Mouse (Mus musculus): ENCODE results near the gene Babam2. TPM values are rescaled to one million over a fixed set of nuclear protein-coding genes. Genes with fewer than 3 reads are reported as not detected.

The Babam2 gene
- polyA plus RNA-seq, 1 experiment from 2014 or later: 35.7 TPM

- H3K27me3 ChIP-seq (ENCODE audit: low read depth, poor library complexity, severe bottlenecking): no peaks in the 10 kb centered on the region
- whole genome bisulfite sequencing: 90% methylated on average over 5 of the region's 5 CpGs
- no peak overlapping the region for H3K4me3 ChIP-seq
- H3K36me3 ChIP-seq: no peaks in the 10 kb centered on the region
- H3K9me3 ChIP-seq (replicated peaks): no peaks in the 10 kb centered on the region
- no peak for DNase-seq (ENCODE audit: low spot score)
- no peaks in the 10 kb centered on the region for H3K4me1 ChIP-seq
- H3K27ac ChIP-seq: no peak overlapping the region
Measured at GRCm38 (mm10) chr5:31727456-31727855, 30.0 kb downstream of the Babam2 start.

- WGBS: 52% methylated on average over 3 of the region's 3 CpGs
- Histone ChIP-seq H3K4me1 (peaks cover 5% of the 10 kb centered on the region; the same call in 1 of the 2 replicates), H3K36me3 (peaks cover 2% of the 10 kb centered on the region; the same call in 1 of the 2 replicates), H3K9me3 (replicated peaks) (no peaks in the 10 kb centered on the region), H3K27ac (no peak overlapping the region), H3K27me3 (ENCODE audit: low read depth, poor library complexity, severe bottlenecking) (no peaks in the 10 kb centered on the region), H3K4me3 (no peak overlapping the region)
- no peak for DNase-seq (ENCODE audit: low spot score)
Measured at GRCm38 (mm10) chr5:31732644-31733338, 35.3 kb downstream of the Babam2 start.

- Histone ChIP-seq H3K27ac (no peak overlapping the region), H3K27me3 (ENCODE audit: low read depth, poor library complexity, severe bottlenecking) (no peaks in the 10 kb centered on the region), H3K36me3 (no peaks in the 10 kb centered on the region), H3K4me1 (0 out of 2 replicates have a peak, but pooled peaks cover 2% of the 10 kb centered on the region), H3K4me3 (no peak overlapping the region), H3K9me3 (replicated peaks) (no peaks in the 10 kb centered on the region)
- DNase-seq (ENCODE audit: low spot score): no peak
- WGBS: 98% methylated on average over 1 of the region's 1 CpGs
Measured at GRCm38 (mm10) chr5:31741931-31742330, 44.4 kb downstream of the Babam2 start.

GRCm38 (mm10) chr5:31742521-31743031 lies 45.1 kb downstream of the Babam2 start:
- Histone ChIP-seq H3K4me3 (no peak overlapping the region), H3K27ac (no peak overlapping the region), H3K9me3 (replicated peaks) (no peaks in the 10 kb centered on the region), H3K4me1 (0 out of 2 replicates have a peak, but pooled peaks cover 2% of the 10 kb centered on the region), H3K36me3 (no peaks in the 10 kb centered on the region), H3K27me3 (ENCODE audit: low read depth, poor library complexity, severe bottlenecking) (no peaks in the 10 kb centered on the region)
- 53% methylated on average over 4 of the region's 4 CpGs for WGBS
- DNase-seq (ENCODE audit: low spot score): no peak

- H3K27me3 ChIP-seq (ENCODE audit: low read depth, poor library complexity, severe bottlenecking): no peaks in the 10 kb centered on the region
- 0 out of 2 replicates have a peak, but pooled peaks cover 2% of the 10 kb centered on the region for H3K4me1 ChIP-seq
Measured at GRCm38 (mm10) chr5:31749401-31749800, 51.9 kb downstream of the Babam2 start.

GRCm38 (mm10) chr5:31750231-31750925 lies 52.9 kb downstream of the Babam2 start:
- no peak overlapping the region for H3K4me3 ChIP-seq
- H3K27ac ChIP-seq: no peak overlapping the region
- WGBS: 48% methylated on average over 9 of the region's 9 CpGs
- 0 out of 2 replicates have a peak, but pooled peaks cover 2% of the 10 kb centered on the region for H3K4me1 ChIP-seq
- H3K9me3 ChIP-seq (replicated peaks): no peaks in the 10 kb centered on the region
- H3K27me3 ChIP-seq (ENCODE audit: low read depth, poor library complexity, severe bottlenecking): no peaks in the 10 kb centered on the region
- DNase-seq (ENCODE audit: low spot score): no peak
- no peaks in the 10 kb centered on the region for H3K36me3 ChIP-seq

More at GRCm38 (mm10) chr5:31749401-31749800, 51.9 kb downstream of the Babam2 start:
- Histone ChIP-seq H3K4me3 (no peak overlapping the region), H3K9me3 (replicated peaks) (no peaks in the 10 kb centered on the region), H3K27ac (no peak overlapping the region), H3K36me3 (no peaks in the 10 kb centered on the region)
- no peak for DNase-seq (ENCODE audit: low spot score)

GRCm38 (mm10) chr5:31750955-31751354 lies 53.5 kb downstream of the Babam2 start:
- Histone ChIP-seq H3K36me3 (no peaks in the 10 kb centered on the region), H3K27me3 (ENCODE audit: low read depth, poor library complexity, severe bottlenecking) (no peaks in the 10 kb centered on the region), H3K4me1 (0 out of 2 replicates have a peak, but pooled peaks cover under 1% of the 10 kb centered on the region), H3K9me3 (replicated peaks) (no peaks in the 10 kb centered on the region), H3K27ac (no peak overlapping the region), H3K4me3 (no peak overlapping the region)
- DNase-seq (ENCODE audit: low spot score): no peak
- WGBS: 94% methylated on average over 4 of the region's 4 CpGs

- 91% methylated on average over 1 of the region's 1 CpGs for WGBS
- no peaks in the 10 kb centered on the region for H3K9me3 ChIP-seq (replicated peaks)
- DNase-seq (ENCODE audit: low spot score): no peak
- no peak overlapping the region for H3K4me3 ChIP-seq
- H3K27me3 ChIP-seq (ENCODE audit: low read depth, poor library complexity, severe bottlenecking): no peaks in the 10 kb centered on the region
- H3K27ac ChIP-seq: no peak overlapping the region
- no peaks in the 10 kb centered on the region for H3K36me3 ChIP-seq
- no peaks in the 10 kb centered on the region for H3K4me1 ChIP-seq
Measured at GRCm38 (mm10) chr5:31754634-31755033, 57.1 kb downstream of the Babam2 start.

GRCm38 (mm10) chr5:31755255-31755654 lies 57.8 kb downstream of the Babam2 start:
- Histone ChIP-seq H3K27me3 (ENCODE audit: low read depth, poor library complexity, severe bottlenecking) (no peaks in the 10 kb centered on the region), H3K36me3 (no peaks in the 10 kb centered on the region), H3K4me3 (no peak overlapping the region), H3K4me1 (no peaks in the 10 kb centered on the region), H3K27ac (no peak overlapping the region), H3K9me3 (replicated peaks) (no peaks in the 10 kb centered on the region)
- no peak for DNase-seq (ENCODE audit: low spot score)
- 91% methylated on average over 3 of the region's 3 CpGs for WGBS

GRCm38 (mm10) chr5:31758310-31759091 lies 61.0 kb downstream of the Babam2 start:
- Histone ChIP-seq H3K27me3 (ENCODE audit: low read depth, poor library complexity, severe bottlenecking) (no peaks in the 10 kb centered on the region), H3K4me3 (no peak overlapping the region), H3K36me3 (no peaks in the 10 kb centered on the region), H3K9me3 (replicated peaks) (no peaks in the 10 kb centered on the region), H3K27ac (no peak overlapping the region), H3K4me1 (no peaks in the 10 kb centered on the region)
- WGBS: 93% methylated on average over 9 of the region's 9 CpGs
- DNase-seq (ENCODE audit: low spot score): no peak

GRCm38 (mm10) chr5:31761836-31762235 lies 64.4 kb downstream of the Babam2 start:
- no peaks in the 10 kb centered on the region for H3K27me3 ChIP-seq (ENCODE audit: low read depth, poor library complexity, severe bottlenecking)
- 93% methylated on average over 4 of the region's 4 CpGs for WGBS
- no peak for DNase-seq (ENCODE audit: low spot score)

GRCm38 (mm10) chr5:31762773-31763172 lies 65.3 kb downstream of the Babam2 start:
- Histone ChIP-seq H3K4me1 (no peaks in the 10 kb centered on the region; the same call in 1 of the 2 replicates), H3K27ac (no peak overlapping the region), H3K4me3 (no peak overlapping the region), H3K36me3 (no peaks in the 10 kb centered on the region), H3K27me3 (ENCODE audit: low read depth, poor library complexity, severe bottlenecking) (no peaks in the 10 kb centered on the region), H3K9me3 (replicated peaks) (no peaks in the 10 kb centered on the region)
- 82% methylated on average over 1 of the region's 1 CpGs for WGBS
- DNase-seq (ENCODE audit: low spot score): no peak

More at GRCm38 (mm10) chr5:31761836-31762235, 64.4 kb downstream of the Babam2 start:
- H3K36me3 ChIP-seq: no peaks in the 10 kb centered on the region
- no peaks in the 10 kb centered on the region for H3K9me3 ChIP-seq (replicated peaks)
- no peak overlapping the region for H3K27ac ChIP-seq
- no peaks in the 10 kb centered on the region for H3K4me1 ChIP-seq
- no peak overlapping the region for H3K4me3 ChIP-seq

All from limb, embryonic 10.5 days (tissue).